Mouse (Mus musculus) MEL (cell line): Measurements from ENCODE around the gene Bmpr2. TPM values are rescaled to one million over a fixed set of nuclear protein-coding genes. Genes with fewer than 3 reads are reported as not detected.

ENCODE experiments used
- DNase-seq: peaks from one replicate; pipeline ENCODE4 v3.0.0; 2011; ENCODE audit warnings: low read depth, low spot score
- H3K27ac ChIP-seq: 2 replicates; pipeline ENCODE4 v1.5.1; 2012; ENCODE audit warnings: low read depth, mild to moderate bottlenecking, control low read depth, low read length, moderate library complexity; ENCODE audit not compliant: control insufficient read depth
- H3K27me3 ChIP-seq, 2 experiments: fragments of 150-350 bp in 1 of 2; sonication (generic) in 1 of 2; 2 replicates each; pipeline ENCODE4 v1.6.1; 2012; ENCODE audit warnings: low read length in 2 of 2, mild to moderate bottlenecking in 2 of 2, improper control_type of control experiment in 1 of 2, moderate library complexity in 1 of 2; ENCODE audit not compliant: insufficient read depth in 2 of 2, control insufficient read depth in 1 of 2
- H3K36me3 ChIP-seq, 2 experiments: 2 replicates each; pipeline ENCODE4 v1.6.1; 2012 to 2014; ENCODE audit warnings: low read length in 2 of 2, improper control_type of control experiment in 1 of 2, inconsistent platforms in 1 of 2, mild to moderate bottlenecking in 1 of 2; ENCODE audit not compliant: insufficient read depth in 2 of 2, control insufficient read depth in 1 of 2
- H3K4me1 ChIP-seq, 2 experiments: fragments of 150-350 bp in 1 of 2; sonication (generic) in 1 of 2; 2 replicates each; pipeline ENCODE4 v1.6.1; 2012; ENCODE audit warnings: low read length in 2 of 2, improper control_type of control experiment in 1 of 2, mild to moderate bottlenecking in 1 of 2; ENCODE audit not compliant: insufficient read depth in 2 of 2, control insufficient read depth in 1 of 2
- H3K4me3 ChIP-seq, 2 experiments: fragments of 150-350 bp in 1 of 2; sonication (generic) in 1 of 2; 2 replicates each; pipeline ENCODE4 v1.5.1; 2012; ENCODE audit warnings: low read depth in 2 of 2, low read length in 2 of 2, mild to moderate bottlenecking in 2 of 2, moderate library complexity in 2 of 2, control low read depth in 1 of 2, improper control_type of control experiment in 1 of 2; ENCODE audit not compliant: control insufficient read depth in 1 of 2, insufficient read depth in 1 of 2
- H3K79me2 ChIP-seq: 2 replicates; pipeline ENCODE4 v1.6.1; 2012; ENCODE audit warnings: mild to moderate bottlenecking, low read length, moderate library complexity; ENCODE audit not compliant: control insufficient read depth, poor library complexity, insufficient read depth
- H3K9ac ChIP-seq: 2 replicates; pipeline ENCODE4 v1.6.1; 2012; ENCODE audit warnings: low read depth, mild to moderate bottlenecking, control low read depth, low read length, moderate library complexity; ENCODE audit not compliant: control insufficient read depth, poor library complexity, severe bottlenecking
- H3K9me3 ChIP-seq: fragments of 150-350 bp; sonication (generic); replicated peaks from 2 replicates; pipeline ENCODE4 v1.6.1; 2012; ENCODE audit warnings: mild to moderate bottlenecking, low read length, improper control_type of control experiment, moderate library complexity; ENCODE audit not compliant: insufficient read depth
- BHLHE40 ChIP-seq: IDR thresholded peaks from 2 replicates; pipeline ENCODE4 v1.6.1; 2012; ENCODE audit warnings: low read depth, mild to moderate bottlenecking, inconsistent platforms, low read length, improper control_type of control experiment, borderline replicate concordance
- CHD1 ChIP-seq: IDR thresholded peaks from 2 replicates; pipeline ENCODE4 v1.6.1; 2012; ENCODE audit warnings: low read depth, mild to moderate bottlenecking, inconsistent platforms, low read length, improper control_type of control experiment
- CHD2 ChIP-seq: IDR thresholded peaks from 2 replicates; pipeline ENCODE4 v1.6.1; 2011; ENCODE audit warnings: low read length, improper control_type of control experiment
- CTCF ChIP-seq, 3 experiments: IDR thresholded peaks in 2 of 3; conservative IDR thresholded peaks in 1 of 3; 2 replicates each; pipeline ENCODE4 v1.5.1; 2011 to 2012; ENCODE audit warnings: low read length in 3 of 3, low read depth in 2 of 3, mild to moderate bottlenecking in 2 of 3, improper control_type of control experiment in 1 of 3, inconsistent platforms in 1 of 3, mixed read lengths in 1 of 3, moderate library complexity in 1 of 3; ENCODE audit not compliant: control insufficient read depth in 1 of 3, insufficient read depth in 1 of 3, poor library complexity in 1 of 3, severe bottlenecking in 1 of 3
- EP300 ChIP-seq, 2 experiments: IDR thresholded peaks; 2 replicates each; pipeline ENCODE4 v1.6.1; 2011; ENCODE audit warnings: improper control_type of control experiment in 2 of 2, low read length in 2 of 2, low read depth in 1 of 2, mild to moderate bottlenecking in 1 of 2
- ETS1 ChIP-seq: IDR thresholded peaks from 2 replicates; pipeline ENCODE4 v1.6.1; 2012; ENCODE audit warnings: low read depth, mild to moderate bottlenecking, inconsistent platforms, low read length, improper control_type of control experiment, moderate library complexity
- GABPA ChIP-seq: IDR thresholded peaks from 2 replicates; pipeline ENCODE4 v1.6.1; 2012; ENCODE audit warnings: low read depth, mild to moderate bottlenecking, inconsistent platforms, low read length, improper control_type of control experiment, moderate library complexity
- GATA1 ChIP-seq: IDR thresholded peaks from 2 replicates; pipeline ENCODE4 v1.6.1; 2011; ENCODE audit warnings: low read depth, low read length, improper control_type of control experiment
- HCFC1 ChIP-seq: IDR thresholded peaks from 2 replicates; pipeline ENCODE4 v1.6.1; 2012; ENCODE audit warnings: low read depth, mild to moderate bottlenecking, inconsistent platforms, low read length, improper control_type of control experiment, moderate library complexity
- JUND ChIP-seq: IDR thresholded peaks from 2 replicates; pipeline ENCODE4 v1.6.1; 2011; ENCODE audit warnings: low read depth, mild to moderate bottlenecking, improper control_type of control experiment, low read length
- MAFK ChIP-seq: IDR thresholded peaks from 2 replicates; pipeline ENCODE4 v1.6.1; 2011; ENCODE audit warnings: low read depth, mild to moderate bottlenecking, low read length, improper control_type of control experiment, borderline replicate concordance
- MAX ChIP-seq: IDR thresholded peaks from 2 replicates; pipeline ENCODE4 v1.6.1; 2011; ENCODE audit warnings: low read length, improper control_type of control experiment
- MEF2A ChIP-seq: IDR thresholded peaks from 2 replicates; pipeline ENCODE4 v1.6.1; 2014; ENCODE audit warnings: low read depth, mild to moderate bottlenecking, inconsistent platforms, low read length, improper control_type of control experiment; ENCODE audit not compliant: poor library complexity, insufficient replicate concordance, severe bottlenecking; ENCODE audit errors: extremely low read depth
- MXI1 ChIP-seq: IDR thresholded peaks from 2 replicates; pipeline ENCODE4 v1.6.1; 2011; ENCODE audit warnings: mild to moderate bottlenecking, low read depth, low read length, improper control_type of control experiment
- MYB ChIP-seq: IDR thresholded peaks from 2 replicates; pipeline ENCODE4 v1.6.1; 2011; ENCODE audit warnings: mild to moderate bottlenecking, low read depth, low read length, improper control_type of control experiment
- MYC ChIP-seq: IDR thresholded peaks from 2 replicates; pipeline ENCODE4 v1.6.1; 2011; ENCODE audit warnings: low read depth, mild to moderate bottlenecking, low read length, improper control_type of control experiment, moderate library complexity
- NELFE ChIP-seq: IDR thresholded peaks from 2 replicates; pipeline ENCODE4 v1.6.1; 2011; ENCODE audit warnings: low read depth, low read length, improper control_type of control experiment
- POLR2A ChIP-seq, 2 experiments: IDR thresholded peaks; 2 replicates each; pipeline ENCODE4 v1.6.1; 2011 to 2012; ENCODE audit warnings: low read length in 2 of 2, mild to moderate bottlenecking in 2 of 2, control low read depth in 1 of 2, improper control_type of control experiment in 1 of 2, low read depth in 1 of 2, moderate library complexity in 1 of 2; ENCODE audit not compliant: control insufficient read depth in 1 of 2, insufficient read depth in 1 of 2, poor library complexity in 1 of 2
- POLR2AphosphoS5 ChIP-seq: IDR thresholded peaks from 2 replicates; pipeline ENCODE4 v1.6.1; 2012; ENCODE audit warnings: low read depth, borderline replicate concordance, mild to moderate bottlenecking, inconsistent platforms, low read length, moderate library complexity, mixed read lengths
- RAD21 ChIP-seq: IDR thresholded peaks from 2 replicates; pipeline ENCODE4 v1.6.1; 2011; ENCODE audit warnings: mild to moderate bottlenecking, low read depth, low read length, improper control_type of control experiment
- RCOR1 ChIP-seq: IDR thresholded peaks from 2 replicates; pipeline ENCODE4 v1.6.1; 2012; ENCODE audit warnings: low read depth, mild to moderate bottlenecking, inconsistent platforms, low read length, improper control_type of control experiment
- SIN3A ChIP-seq: IDR thresholded peaks from 2 replicates; pipeline ENCODE4 v1.6.1; 2012; ENCODE audit warnings: low read length, improper control_type of control experiment, inconsistent platforms
- SMC3 ChIP-seq: IDR thresholded peaks from 2 replicates; pipeline ENCODE4 v1.6.1; 2011; ENCODE audit warnings: low read depth, low read length, improper control_type of control experiment
- TAL1 ChIP-seq: IDR thresholded peaks from 2 replicates; pipeline ENCODE4 v1.6.1; 2012; ENCODE audit warnings: mild to moderate bottlenecking, inconsistent platforms, low read length, moderate library complexity, mixed read lengths
- TBP ChIP-seq: IDR thresholded peaks from 2 replicates; pipeline ENCODE4 v1.8.0; 2011; ENCODE audit warnings: low read depth, low read length, improper control_type of control experiment
- UBTF ChIP-seq: IDR thresholded peaks from 2 replicates; pipeline ENCODE4 v1.6.1; 2012; ENCODE audit warnings: low read depth, mild to moderate bottlenecking, inconsistent platforms, low read length, improper control_type of control experiment, moderate library complexity, borderline replicate concordance; ENCODE audit not compliant: insufficient read depth
- USF1 ChIP-seq: IDR thresholded peaks from 2 replicates; pipeline ENCODE4 v1.6.1; 2014; ENCODE audit warnings: low read depth, mild to moderate bottlenecking, inconsistent platforms, low read length, improper control_type of control experiment, moderate library complexity
- ZKSCAN1 ChIP-seq: IDR thresholded peaks from 2 replicates; pipeline ENCODE4 v1.6.1; 2012; ENCODE audit warnings: low read depth, mild to moderate bottlenecking, inconsistent platforms, low read length, improper control_type of control experiment, moderate library complexity
- ZMIZ1 ChIP-seq: IDR thresholded peaks from 2 replicates; pipeline ENCODE4 v1.6.1; 2012; ENCODE audit warnings: low read depth, mild to moderate bottlenecking, inconsistent platforms, low read length, improper control_type of control experiment, moderate library complexity
- ZNF384 ChIP-seq: IDR thresholded peaks from 2 replicates; pipeline ENCODE4 v1.6.1; 2012; ENCODE audit warnings: low read depth, mild to moderate bottlenecking, inconsistent platforms, low read length, improper control_type of control experiment
- polyA plus RNA-seq, 2 experiments: library from polyadenylated mRNA; stranded (reverse) in 1 of 2; unstranded in 1 of 2; fragments of >175 nt in 1 of 2; fragments of >200 nt in 1 of 2; gene quantifications; 2 replicates each; pipeline versions ENCODE4 v1.2.1 to v1.2.4; 2012; ENCODE audit warnings: low replicate concordance in 2 of 2, low read depth in 1 of 2; ENCODE audit not compliant: insufficient read length in 2 of 2, insufficient read depth in 1 of 2, missing spikeins in 1 of 2
- total RNA-seq: library from RNA; depleted of rRNA; stranded (reverse); fragments of 300-350 nt; gene quantifications from 2 replicates; pipeline ENCODE4 v1.2.3, GENCODE M21; 2012

Gene Bmpr2
- total and polyA plus RNA-seq, 3 experiments, result 2.3 to 18.6 (median 3.1) TPM

DNA sequence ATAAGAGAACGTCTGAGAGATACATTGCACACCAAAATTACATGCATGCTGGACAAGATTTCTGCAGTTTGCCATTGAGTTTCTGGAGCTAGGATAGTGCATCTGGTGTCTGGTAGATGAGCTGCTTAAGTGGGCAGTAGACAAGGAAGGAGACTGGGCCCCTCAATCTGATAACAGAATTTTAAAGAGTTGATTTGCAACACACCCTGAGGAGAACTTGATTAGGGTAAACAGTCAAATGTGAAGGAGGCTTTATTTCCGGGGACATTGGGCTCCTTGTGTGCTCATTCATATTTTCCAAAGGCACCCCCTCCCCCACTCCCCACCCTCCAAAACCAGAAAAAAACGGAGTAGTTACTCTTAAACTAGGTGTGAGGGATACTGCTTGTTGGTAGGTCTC lies 151.6 kb downstream of the Bmpr2 start (continued):
- TF ChIP-seq POLR2AphosphoS5 (no peak), MAX (peak; percentile 68), TBP (peak; percentile 90), RAD21 (no peak), ZNF384 (peak; percentile 74), RCOR1 (peak; percentile 83), UBTF (no peak), CTCF (IDR thresholded peaks at IDR 0.05 in 2 of 3, conservative IDR thresholded peaks at IDR 0.05 in 1 of 3; ENCODE audit: control insufficient read depth in 1 of 3, insufficient read depth in 1 of 3, low read depth in 2 of 3, low read length in 3 of 3, poor library complexity in 1 of 3, severe bottlenecking in 1 of 3) (no peak), SMC3 (no peak), GABPA (no peak), TAL1 (peak; percentile 42), MYC (peak; percentile 71; the same call in 1 of the 2 replicates), GATA1 (peak; percentile 95), NELFE (peak; percentile 61), CHD1 (no peak), ZMIZ1 (peak; percentile 77; the same call in 1 of the 2 replicates), BHLHE40 (peak; percentile 63), ZKSCAN1 (no peak), MAFK (0 out of 2 replicates have a peak, but pooled peaks have one; percentile 39), CHD2 (peak; percentile 52), MEF2A (0 out of 2 replicates have a peak, but pooled peaks have one; percentile 10)
- TF ChIP-seq, all 39 proteins: peak for 29

DNA sequence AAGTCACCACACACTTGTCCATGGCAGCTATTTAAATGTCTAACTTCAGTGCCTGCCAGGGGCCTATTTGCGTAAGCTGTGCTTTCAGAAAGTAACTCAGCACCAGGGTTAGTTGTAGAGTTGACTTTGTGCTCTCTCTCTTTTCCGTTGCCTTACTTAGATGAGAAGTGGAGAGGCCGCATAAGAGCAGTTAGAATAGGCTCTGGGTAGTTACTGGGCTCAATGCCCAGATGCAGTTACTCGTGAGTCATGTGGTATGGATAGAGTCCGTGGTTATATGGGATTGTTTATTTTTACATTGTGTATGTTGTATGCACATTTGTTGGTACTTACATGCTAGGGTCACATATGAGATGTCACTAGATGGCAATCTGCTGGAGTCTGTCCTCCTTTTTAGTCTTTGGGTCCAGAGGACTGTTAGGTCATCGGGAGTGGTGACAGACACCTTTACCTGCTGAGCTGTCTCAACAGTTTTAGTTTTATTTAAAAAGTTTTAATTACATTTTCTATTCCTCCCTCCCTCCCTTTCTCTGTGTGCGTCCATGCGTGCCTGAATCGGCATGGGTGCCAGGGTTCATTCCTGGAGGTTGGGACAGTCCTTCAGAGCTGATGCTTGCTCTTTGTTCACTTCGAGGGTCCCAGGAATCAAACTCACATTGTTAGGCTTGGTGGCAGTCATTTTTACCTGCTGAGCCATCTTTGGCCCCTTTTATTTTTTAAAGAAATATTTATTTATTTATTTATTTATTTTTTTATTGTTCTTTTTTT lies 152.8 kb downstream of the Bmpr2 start:
- TF ChIP-seq MYB (peak; percentile 72; the same call in 1 of the 2 replicates), RAD21 (no peak), USF1 (peak; percentile 81), EP300 (IDR thresholded peaks at IDR 0.05; ENCODE audit: low read depth in 1 of 2, low read length in 2 of 2) (peak; percentile 50 to 71), ETS1 (peak; percentile 44; the same call in 1 of the 2 replicates), JUND (0 out of 2 replicates have a peak, but pooled peaks have one; percentile 3), SIN3A (peak; percentile 51), ZNF384 (no peak), CHD1 (no peak), GATA1 (no peak), POLR2AphosphoS5 (no peak), HCFC1 (peak; percentile 47; the same call in 1 of the 2 replicates), TBP (peak; percentile 51; the same call in 1 of the 2 replicates), RCOR1 (0 out of 2 replicates have a peak, but pooled peaks have one; percentile 2), MXI1 (peak; percentile 71), POLR2A (IDR thresholded peaks at IDR 0.05; ENCODE audit: control insufficient read depth in 1 of 2, insufficient read depth in 1 of 2, low read depth in 1 of 2, low read length in 2 of 2, poor library complexity in 1 of 2) (peak in 1 of 2 experiments; percentile 57; a peak in 2 of 4 replicates)
- H3K9me3 ChIP-seq, result no peaks in the 10 kb centered on the region
- H3K9ac ChIP-seq, result peak overlapping the region; percentile 71
- peak overlapping the region; percentile 47 to 98 for H3K4me3 ChIP-seq
- no peaks in the 10 kb centered on the region for H3K27me3 ChIP-seq
- peaks cover 46% of the 10 kb centered on the region for H3K79me2 ChIP-seq
- peaks cover 15 to 38% of the 10 kb centered on the region in 2 experiments for H3K4me1 ChIP-seq
- peaks cover 0 to 41% of the 10 kb centered on the region in 2 experiments; a peak in 2 of 4 replicates for H3K36me3 ChIP-seq
- peak; percentile 92 for DNase-seq
- peak overlapping the region; percentile 97 for H3K27ac ChIP-seq
